Mouse (Mus musculus) monocyte, adult 2 months (primary cell): ENCODE measurements at regions not wholly inside any gene's neighbourhood (a gene's known extent, or its start where the extent isn't known, plus 50 kb on each side); places are given as distances from the start of the nearest gene placed in this dataset.
"Not testable (repeated sequence)": the region's sequence is repeated elsewhere in the genome, so short reads cannot be mapped to it uniquely, and the experiment has no call there.

Experiments used
- DNase-seq, 2 experiments: peaks; one replicate each; pipeline ENCODE4 v3.0.0; 2022; ENCODE audit warnings: low spot score in 2 of 2, low read depth in 1 of 2

DNA sequence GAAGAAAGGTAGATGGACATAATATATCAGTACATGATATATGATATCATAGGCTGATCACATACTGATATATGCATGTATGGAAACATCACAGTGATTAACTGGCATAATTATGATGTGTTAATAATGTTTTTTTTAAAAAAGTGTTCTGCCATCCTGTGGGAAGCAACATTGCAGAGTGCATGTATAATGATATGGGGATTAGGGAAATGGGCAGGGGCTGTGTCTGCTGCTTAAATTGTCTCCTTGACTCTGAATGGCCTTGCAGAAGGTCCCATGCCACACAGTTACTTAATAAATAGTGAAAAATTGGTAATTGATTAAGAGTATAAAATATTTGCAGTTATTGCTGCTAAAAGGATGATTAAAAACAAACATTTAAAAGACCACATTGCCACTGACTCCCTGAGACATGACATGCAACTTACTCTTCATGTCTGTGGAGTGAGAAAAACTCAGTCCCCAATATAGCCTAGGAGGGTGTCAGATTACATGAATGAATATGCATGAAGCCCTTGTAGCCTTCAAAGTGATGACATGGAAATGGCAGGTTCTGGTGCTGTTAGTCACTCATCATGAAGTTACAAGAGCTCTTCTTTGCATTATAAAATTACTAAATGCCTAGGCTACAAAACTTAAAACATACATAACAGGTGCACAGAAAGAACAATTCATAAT, 440.1 kb upstream of the Ube2e3 start:
- DNase-seq = no peak

DNA sequence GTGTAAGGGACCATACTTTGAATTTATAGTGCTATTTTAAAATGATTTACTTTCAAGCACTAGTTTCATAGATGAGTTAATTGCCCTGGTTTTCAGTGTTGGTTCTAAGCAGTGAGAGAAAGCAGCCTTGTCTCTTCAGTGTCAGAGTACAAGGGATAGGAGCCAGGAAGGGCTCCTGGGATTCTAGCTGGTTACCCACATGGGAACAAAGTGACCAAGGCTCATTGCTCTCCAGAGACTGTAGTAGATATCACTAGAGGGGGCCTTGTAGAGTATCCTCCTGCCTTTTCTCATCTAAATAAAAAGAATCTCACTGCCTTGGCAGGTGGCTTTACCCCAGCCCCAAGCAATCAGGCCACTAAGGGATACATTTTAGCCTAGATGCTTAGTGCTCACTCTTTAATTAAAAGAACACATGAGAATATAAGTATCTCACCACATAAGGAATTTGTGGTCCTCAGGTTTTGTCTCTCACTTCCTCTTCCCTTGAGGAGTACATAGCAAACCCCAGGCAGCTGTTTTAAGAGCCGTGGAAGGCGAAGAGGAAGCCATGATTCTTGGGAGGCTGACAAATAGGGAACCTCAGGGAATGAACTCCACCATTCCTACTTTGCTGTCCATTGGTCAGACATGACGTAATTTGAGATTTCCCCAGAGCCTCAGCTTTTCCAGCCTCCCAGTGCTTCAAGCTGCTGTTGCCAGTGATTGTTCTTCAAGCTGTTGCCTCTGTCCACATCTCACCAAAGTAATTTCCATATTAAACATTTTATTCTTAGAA, 449.2 kb upstream of the Ube2e3 start:
- no peak for DNase-seq

DNA sequence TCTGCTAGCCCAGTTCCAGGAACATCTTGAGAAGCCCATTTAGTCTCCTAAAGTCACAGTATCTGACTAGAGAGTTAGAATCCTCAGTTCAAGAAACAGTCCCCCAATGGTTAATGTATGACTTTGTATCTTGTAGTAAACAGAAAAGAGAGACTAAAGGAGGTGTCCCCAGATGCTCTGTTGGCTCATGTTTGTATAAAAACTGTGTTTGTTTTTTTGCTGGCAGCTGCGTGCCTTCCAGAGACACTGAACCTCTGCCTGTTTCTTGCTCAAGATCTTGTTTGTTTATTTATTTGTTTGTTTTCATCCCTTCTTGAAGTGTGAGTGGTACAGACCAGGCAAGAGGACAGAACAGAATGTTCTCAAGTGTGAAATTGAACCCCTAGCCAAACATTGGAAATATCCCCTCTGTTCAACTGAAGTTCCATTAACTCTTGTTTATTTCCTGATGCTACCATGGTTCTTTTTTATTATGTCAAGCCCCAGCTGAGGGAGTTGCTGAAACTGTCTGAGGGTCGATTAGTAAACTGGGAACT, 451.3 kb upstream of the Ube2e3 start:
- DNase-seq = no peak

DNA sequence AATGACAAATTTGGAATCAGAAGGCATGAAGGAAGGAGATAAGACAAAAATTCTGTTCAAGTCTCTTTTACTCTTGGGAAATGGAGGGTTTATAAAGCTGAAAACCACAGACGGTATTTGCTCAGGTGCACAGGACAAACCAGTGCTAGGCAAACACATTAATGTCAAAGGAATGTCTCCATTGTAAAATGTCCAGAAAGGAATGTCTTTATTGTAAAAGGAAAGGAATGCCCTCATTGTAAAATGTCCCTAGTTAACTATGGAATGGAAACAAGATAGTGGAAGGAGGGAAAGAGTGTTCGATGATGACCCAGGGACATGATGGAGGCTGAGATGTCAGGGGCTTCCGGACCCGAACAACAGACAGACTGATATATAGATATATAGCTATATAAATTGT, 454.9 kb upstream of the Ube2e3 start:
- no peak for DNase-seq

DNA sequence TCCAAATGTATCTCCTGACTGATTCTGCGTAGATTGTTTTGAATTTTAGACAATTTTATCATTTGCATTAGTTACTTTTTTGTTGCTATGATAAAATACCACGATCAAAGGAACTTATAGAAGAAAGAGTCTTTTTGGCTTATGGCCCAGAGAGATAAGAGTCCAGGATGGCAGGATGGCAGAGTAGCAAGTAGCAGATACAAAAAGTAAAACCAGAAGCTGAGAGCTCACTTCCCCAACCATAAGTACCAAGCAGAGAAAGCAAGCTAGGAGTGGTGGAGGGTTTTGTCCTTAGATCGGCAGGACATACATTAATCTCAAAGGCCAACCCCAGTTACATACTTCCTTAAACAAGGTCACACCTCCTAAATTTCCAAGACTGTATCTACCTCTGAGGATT, 457.7 kb upstream of the Cwc22 start:
- DNase-seq = no peak

DNA sequence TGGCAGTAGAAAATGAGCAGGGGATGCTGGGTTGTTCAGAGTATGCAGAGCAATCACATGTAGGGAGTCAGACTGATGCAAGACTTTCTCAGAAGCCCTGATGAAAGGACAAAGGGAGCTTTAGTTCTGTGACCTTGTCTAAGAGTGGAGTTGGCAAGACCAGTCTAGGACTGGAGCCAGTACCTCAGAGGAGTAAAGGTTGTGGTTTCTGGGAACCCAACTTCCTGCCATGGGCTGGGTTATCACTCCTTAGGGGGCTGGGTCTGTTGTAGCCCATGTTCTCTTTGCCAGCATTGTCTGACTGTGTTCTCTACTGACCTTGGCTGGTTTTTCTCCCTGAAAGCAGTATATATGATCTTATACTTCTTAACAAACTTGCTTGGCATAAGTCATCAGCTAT, 453.1 kb upstream of the Cwc22 start:
- no peak for DNase-seq

DNA sequence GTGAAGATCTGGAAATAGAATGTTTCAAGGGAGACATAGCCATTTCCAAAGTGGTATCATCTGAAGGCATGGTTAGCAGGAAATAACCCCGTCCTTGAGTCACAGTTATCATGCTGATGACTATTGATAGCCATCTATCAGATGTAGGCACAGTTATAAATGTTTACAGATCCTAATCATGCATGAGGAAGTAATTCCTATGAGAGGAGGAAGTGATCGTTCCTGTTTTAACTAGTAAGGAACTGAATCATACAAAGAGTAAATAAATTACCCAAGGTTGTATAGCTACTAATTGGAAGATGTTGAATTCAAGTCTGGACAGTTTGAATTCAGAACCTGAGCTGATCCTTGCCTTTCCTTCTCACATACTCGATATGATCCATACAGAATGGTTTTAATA, 450.7 kb upstream of the Cwc22 start:
- DNase-seq = no peak

DNA sequence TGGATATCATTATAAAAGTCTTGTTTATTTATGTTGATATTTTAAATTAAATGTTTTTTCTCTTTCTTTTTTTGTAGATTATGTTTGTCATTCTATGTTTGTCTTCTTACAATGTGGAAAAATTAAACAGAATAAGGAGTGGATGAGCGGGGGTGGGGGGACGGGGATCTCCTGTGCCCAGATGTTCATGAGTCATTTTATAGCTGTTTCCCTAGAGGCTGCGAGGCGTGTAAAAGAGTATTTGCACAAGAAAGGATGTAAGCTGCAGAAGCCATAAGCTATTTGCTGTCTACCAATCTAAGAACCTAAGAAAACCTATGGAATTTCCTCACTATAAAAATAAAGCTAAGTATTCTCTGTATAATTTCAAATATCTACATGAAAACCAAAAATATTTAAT, 446.9 kb upstream of the Cwc22 start:
- no peak for DNase-seq

DNA sequence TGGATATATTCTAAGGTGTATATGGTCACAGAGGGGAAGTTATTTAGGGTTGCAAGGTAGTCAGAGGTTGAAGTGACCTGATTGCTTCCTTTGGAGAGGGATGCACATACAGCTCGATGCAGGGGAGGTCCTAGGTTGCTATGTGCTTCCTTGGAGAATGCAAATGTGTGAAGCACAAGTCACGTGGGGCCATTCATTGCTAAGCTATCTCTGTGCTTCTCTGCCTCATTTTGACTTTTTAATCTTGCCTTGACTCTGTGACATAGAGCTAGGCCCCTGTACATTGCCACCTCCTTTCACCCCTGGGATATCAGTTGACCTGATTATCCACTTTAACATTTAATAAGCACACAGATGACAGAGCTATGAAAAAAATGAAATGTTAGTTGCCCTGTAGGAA, 446.2 kb upstream of the Cwc22 start:
- no peak for DNase-seq

DNA sequence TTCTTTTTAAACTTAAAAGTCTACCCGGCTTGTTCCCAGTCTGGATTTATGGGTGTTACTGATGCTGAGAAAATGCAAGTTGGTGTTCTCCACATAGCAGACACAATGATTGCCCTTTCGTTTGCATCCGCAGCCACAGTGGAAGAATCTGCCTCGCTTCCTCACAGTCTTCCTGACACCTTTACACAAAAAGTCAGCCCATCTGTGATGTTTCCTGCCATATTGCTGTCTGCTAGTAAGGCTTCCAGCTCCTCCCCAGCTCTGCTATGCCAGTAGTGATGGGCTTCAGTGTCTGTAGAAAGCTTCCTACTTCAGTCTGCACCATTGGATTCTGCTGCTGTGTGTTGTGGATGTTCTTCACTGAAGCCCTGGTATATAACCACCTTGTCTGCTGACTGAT, 441.8 kb upstream of the Cwc22 start:
- DNase-seq = no peak

DNA sequence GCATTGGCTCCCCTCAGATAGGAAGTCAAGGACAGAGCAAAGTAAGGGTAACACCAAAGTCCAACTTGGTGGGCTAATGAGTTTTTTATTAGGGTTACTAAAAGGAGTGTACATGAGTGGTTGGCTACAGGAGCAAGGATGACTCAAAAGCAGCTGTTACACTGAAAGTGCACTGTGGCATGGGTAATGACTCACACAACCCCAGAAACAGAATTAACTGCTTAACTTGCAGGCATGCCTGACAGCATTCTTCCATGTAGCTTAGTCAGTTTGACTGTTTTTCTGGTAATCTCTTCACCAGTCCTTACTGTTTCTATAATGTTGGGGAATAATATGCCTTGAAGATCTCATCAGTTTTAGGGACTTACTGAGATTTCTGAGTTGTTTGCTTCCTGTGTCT, 435.1 kb upstream of the Cwc22 start:
- no peak for DNase-seq

DNA sequence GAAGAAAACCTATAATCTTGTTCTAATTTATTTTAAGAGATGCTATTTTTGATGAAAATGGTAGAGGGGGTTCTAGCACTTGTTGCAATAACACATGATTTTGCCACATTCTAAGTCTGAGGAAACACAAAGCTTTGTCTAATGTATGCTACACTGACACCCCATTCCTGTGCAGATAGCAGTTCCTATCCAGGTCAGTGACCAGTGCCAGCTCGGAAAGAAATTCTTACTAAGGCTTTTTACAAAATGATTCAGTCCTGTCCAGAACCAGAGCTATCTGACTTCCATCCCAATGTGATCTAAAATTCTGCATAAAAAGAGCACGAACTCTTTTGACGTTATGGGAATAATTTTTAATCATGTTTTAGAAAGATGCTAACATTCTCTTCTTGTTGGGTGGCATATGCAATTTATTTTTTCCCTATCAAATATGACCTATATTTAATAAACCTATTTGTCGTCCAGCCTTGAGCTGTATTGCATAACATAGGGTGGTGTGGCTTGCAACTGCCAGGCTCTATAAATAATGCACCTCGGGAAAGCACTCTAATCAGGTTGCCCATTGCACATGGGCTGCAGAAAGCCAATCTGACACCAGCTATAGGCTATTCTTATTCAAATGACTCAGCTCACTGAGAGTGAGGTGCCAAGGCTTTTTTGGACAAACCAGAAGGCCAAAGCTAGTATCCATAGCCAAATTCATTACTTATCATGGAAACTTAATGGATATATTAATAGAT, 385.7 kb upstream of the Cwc22 start:
- DNase-seq = no peak

DNA sequence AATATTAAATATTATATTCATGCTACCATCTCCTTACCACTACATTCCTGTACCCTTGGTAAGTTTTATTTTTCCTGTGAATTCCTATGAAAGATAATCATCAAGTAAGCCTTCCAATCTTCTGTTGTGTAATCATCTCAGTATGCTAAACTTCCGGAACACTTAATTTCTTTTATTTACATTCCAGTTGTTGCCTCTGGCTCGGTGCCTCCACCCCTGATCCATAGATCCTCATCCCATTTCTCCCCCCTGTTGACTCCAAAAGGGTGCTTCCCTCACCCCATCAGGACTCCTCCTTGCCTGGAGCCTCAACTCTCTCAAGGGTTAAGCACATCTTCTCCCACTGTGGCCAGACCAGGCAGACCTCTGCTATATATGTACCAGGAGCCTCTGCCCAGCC, 379.9 kb upstream of the Cwc22 start:
- no peak for DNase-seq

DNA sequence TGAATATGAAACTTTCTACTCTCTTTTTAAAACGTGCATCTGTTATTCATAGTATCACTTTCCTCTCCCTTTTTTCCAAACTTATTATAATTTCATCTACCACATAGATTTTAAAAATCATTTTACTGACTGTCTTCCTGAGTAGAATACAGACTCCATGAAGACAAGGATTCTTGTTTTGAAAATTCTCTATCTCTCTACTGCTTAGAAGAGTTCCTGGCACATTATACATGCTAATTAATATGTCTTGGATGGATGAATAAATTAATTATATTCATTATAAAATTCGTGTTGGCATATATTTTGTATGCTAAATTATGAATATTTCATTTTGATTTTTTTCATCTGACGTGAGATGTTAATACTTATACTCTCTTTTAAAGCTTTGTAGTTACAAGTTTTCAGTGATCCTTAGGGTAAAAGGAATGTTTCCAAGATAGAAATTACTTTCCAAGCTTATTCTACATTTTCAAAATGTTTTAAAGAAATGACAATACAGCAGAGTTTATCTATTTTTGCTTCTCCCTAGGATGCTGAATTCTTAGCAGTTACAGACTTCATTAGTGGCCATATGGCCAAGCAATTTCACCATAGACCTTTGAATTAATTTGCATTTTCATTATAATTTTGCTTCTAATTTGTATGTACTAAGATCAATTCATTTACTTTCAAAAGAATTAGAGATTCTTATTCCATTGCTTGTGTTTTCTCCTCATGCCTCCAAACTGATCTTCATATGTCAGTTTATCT, 376.2 kb upstream of the Cwc22 start:
- no peak for DNase-seq

DNA sequence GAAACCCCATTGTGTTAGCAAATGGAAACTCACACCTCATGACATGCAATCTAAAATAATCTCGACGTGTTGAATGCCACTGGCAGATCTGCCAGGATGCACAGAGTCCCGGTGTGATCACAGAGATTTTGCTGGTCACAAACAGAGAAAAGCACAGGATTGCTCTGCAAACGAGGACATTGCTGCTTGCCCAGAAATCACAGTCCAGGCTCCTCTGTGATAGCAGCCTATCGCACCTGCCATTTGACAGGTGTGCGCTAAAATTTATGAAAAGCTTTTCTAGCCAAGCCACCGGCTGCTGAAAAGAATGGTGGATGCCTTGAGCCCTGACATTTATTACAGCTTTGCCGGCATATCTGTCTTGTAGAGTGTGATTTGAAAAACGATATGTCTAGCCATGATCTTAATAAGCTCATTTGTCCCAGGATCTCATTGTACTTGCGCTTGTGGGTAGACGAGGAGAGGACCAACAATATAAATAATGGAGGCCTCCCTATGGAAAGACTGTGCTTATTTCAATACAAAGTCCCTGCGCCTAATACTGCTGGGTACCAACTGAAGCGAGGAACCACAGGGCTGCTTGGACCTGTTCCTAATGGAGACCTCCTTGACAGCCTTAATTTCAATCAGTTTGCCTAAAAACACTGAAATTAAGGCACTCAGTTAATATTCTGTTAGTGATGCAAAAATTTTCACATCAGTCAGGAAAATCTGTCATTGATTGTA, 365.8 kb upstream of the Cwc22 start:
- no peak for DNase-seq

DNA sequence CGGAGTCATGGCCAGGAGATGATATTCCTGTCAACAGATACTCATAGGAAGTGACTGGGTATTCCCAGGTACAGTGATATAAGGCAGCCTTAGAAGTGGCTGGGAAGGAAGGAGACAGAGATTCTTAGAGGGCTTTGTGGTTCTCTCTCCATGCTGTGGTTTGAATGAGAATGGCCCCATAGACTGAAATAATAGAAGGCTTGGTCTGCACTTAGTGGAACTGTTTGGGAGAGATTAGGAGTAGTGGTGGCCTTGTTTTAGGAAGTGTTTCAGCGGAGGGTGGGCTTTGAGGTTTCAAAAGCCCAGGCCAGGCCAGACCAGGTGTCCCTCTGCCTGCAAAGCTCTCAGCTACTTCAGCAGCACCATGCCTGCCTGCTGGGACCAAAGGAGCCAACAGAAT, 363.2 kb upstream of the Cwc22 start:
- DNase-seq = no peak

DNA sequence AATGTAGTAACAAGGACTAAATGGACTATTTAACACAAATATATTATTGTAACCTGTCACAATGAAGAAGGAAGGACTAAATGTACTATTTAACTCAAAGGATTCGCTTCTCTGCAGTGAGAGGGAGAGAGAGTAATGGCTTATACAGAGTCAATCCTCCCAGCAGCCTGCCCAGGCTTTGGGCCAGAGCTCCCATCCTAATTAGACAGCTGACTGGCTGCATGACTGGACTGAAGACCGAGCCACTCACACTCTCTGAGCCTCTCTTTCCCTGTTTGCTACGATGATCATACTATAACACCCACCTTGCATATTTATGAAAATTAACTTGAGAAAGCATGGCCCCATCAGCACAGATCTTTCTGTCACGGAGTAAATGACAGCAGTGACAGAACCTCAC, 360.7 kb upstream of the Cwc22 start:
- no peak for DNase-seq

DNA sequence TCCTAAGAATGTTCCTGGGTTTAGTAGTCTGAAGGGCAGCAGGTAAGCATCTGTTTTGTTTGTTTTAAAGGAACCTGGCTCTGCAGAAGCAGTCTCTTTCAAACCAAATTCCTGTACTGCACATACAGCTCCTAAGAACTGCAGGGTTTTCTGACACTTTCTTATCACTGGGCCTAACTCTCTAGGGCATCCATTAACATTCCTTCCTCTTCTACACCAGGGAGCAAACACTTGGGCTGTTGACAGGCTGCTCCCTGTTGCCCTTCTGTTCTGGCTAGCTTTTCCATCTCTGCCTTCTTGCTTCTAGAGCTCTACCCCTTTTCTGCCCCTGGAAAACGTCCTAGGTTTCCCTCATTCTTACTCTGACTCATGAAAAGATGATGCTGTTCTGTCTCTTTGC, 345.5 kb upstream of the Cwc22 start:
- DNase-seq = no peak

DNA sequence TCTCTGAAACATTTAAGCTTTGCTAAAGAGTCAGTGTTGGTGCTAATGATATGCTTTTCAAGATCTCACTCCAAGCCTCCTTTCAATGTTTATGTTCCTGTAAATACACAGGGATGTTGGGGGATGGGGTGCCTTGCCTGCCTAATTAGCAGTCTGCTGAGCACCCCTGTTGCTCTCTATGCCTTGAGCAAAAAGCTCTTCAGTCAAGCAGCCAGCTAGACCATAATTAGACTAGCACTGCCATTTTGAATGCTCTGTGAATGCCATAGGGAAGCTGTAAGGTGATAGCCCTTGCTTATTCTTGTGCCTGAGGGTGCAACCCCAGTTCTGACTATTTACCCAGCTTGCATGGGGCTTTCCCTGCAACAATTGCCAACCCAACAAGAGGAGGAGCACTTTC, 338.6 kb upstream of the Cwc22 start:
- DNase-seq = no peak

DNA sequence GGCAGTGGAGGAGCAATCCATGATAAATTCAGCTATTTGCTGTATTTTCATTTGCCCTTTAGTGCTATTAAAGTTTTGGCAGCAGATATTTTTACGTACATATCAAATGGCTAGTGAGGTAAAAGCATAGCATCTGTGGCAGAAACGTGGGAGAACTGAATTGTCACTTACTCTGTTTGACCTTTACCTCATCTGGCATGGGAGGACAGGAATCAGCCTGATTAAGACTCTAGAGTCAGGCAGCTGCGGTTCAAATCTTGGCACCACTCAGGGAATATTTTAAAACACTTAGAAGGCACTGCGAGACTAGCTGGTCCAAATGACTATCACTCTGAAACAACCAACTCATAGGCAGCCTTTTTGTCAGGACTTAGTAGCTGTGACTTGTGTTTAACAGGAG, 337.4 kb upstream of the Cwc22 start:
- DNase-seq = no peak

DNA sequence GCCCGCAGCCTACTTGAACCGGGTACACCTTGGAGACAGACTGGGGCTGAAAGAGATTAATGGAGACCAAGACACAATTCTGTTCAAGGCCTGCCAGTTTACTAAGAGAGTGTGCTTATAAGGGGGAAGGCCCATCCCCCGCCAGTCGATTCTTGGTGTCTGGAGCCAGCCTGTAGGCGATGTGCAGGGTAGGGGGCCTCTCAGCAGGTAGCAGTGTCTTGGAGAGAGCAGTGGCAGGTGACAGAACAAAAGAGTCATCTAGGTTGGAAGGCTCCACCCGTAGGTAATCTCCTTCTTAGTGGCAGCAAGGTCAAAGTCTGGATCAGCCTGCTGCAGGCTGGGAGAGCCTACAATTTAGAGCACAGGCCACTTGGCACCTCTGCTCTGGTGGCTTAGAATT, 335.7 kb upstream of the Cwc22 start:
- DNase-seq = not testable (repeated sequence)
